Mouse (Mus musculus) retina, postnatal 7 days (tissue): Measurements from ENCODE around the gene Rps28.

Source experiments
- DNase-seq: peaks from one replicate; pipeline ENCODE4 v3.0.0-alpha.2; 2012; ENCODE audit warnings: low read depth, low spot score

Gene Rps28

GRCm38 (mm10) chr17:33773871-33774572 lies 50.3 kb downstream of the Rps28 start:
- no peak for DNase-seq

GRCm38 (mm10) chr17:33773426-33773825 lies 50.9 kb downstream of the Rps28 start:
- no peak for DNase-seq

GRCm38 (mm10) chr17:33771617-33772016 lies 52.7 kb downstream of the Rps28 start:
- no peak for DNase-seq
